Mouse (Mus musculus) ES-E14 (cell line): ENCODE measurements around the gene Hdac11. TPM values are rescaled to one million over a fixed set of nuclear protein-coding genes. Genes with fewer than 3 reads are reported as not detected.
"Not testable (repeated sequence)": the region's sequence is repeated elsewhere in the genome, so short reads cannot be mapped to it uniquely, and the experiment has no call there.

Experiments used
- DNase-seq: peaks from one replicate; pipeline ENCODE4 v3.0.0-alpha.2; 2013; ENCODE audit warnings: low read depth, low spot score
- H3K27ac ChIP-seq: 2 replicates; pipeline ENCODE4 v1.5.1; 2012; ENCODE audit warnings: low read depth, mild to moderate bottlenecking, low read length, moderate library complexity, mixed read lengths; ENCODE audit not compliant: poor library complexity, insufficient read depth, severe bottlenecking
- H3K36me3 ChIP-seq: 2 replicates; pipeline ENCODE4 v1.6.1; 2012; ENCODE audit warnings: mild to moderate bottlenecking, low read length, moderate library complexity, mixed read lengths; ENCODE audit not compliant: control insufficient read depth, poor library complexity, insufficient read depth, severe bottlenecking
- H3K4me1 ChIP-seq, 2 experiments: fragments of 150-350 bp in 1 of 2; sonication (generic) in 1 of 2; 2 replicates each; pipeline ENCODE4 v1.6.1; 2012; ENCODE audit warnings: low read length in 2 of 2, mild to moderate bottlenecking in 1 of 2, mixed read lengths in 1 of 2; ENCODE audit not compliant: control insufficient read depth in 2 of 2, insufficient read depth in 2 of 2, poor library complexity in 1 of 2
- H3K4me3 ChIP-seq, 2 experiments: fragments of 150-350 bp in 1 of 2; sonication (generic) in 1 of 2; 2 replicates each; pipeline ENCODE4 v1.5.1; 2012; ENCODE audit warnings: low read length in 2 of 2, low read depth in 1 of 2, mild to moderate bottlenecking in 1 of 2, mixed read lengths in 1 of 2; ENCODE audit not compliant: insufficient read depth in 1 of 2, poor library complexity in 1 of 2, severe bottlenecking in 1 of 2
- H3K9ac ChIP-seq: 2 replicates; pipeline ENCODE4 v1.6.1; 2012; ENCODE audit warnings: low read depth, mild to moderate bottlenecking, low read length, mixed read lengths; ENCODE audit not compliant: poor library complexity, insufficient read depth, severe bottlenecking
- H3K9me3 ChIP-seq: fragments of 150-350 bp; sonication (generic); 2 replicates; pipeline ENCODE4 v1.6.1; 2012; ENCODE audit warnings: low read depth, mild to moderate bottlenecking, low read length; ENCODE audit not compliant: control insufficient read depth, insufficient read depth
- CHD2 ChIP-seq: IDR thresholded peaks from 2 replicates; pipeline ENCODE4 v1.6.1; 2014; ENCODE audit warnings: mild to moderate bottlenecking, low read depth, low read length, inconsistent platforms
- HCFC1 ChIP-seq: IDR thresholded peaks from 2 replicates; pipeline ENCODE4 v1.6.1; 2012; ENCODE audit warnings: low read length, inconsistent platforms, borderline replicate concordance; ENCODE audit not compliant: insufficient read depth
- MAFK ChIP-seq: IDR thresholded peaks from 2 replicates; pipeline ENCODE4 v1.6.1; 2014; ENCODE audit warnings: mild to moderate bottlenecking, low read depth, low read length, inconsistent platforms; ENCODE audit not compliant: insufficient read depth
- ZC3H11A ChIP-seq: IDR thresholded peaks from 2 replicates; pipeline ENCODE4 v1.6.1; 2012; ENCODE audit warnings: low read depth, mild to moderate bottlenecking, inconsistent platforms, low read length, borderline replicate concordance
- ZNF384 ChIP-seq: IDR thresholded peaks from 2 replicates; pipeline ENCODE4 v1.6.1; 2012; ENCODE audit warnings: low read depth, low read length, inconsistent platforms
- in situ Hi-C, 2 experiments: fragments of 600-800 bp; cut with MboI; formaldehyde crosslinking; loops; one replicate each; pipeline ENCODE4 v1.15.1; 2025; ENCODE audit warnings: low sequenced_read_pairs in 2 of 2, inconsistent platforms in 1 of 2; ENCODE audit not compliant: unreplicated experiment in 2 of 2
- total RNA-seq: library from RNA; depleted of rRNA; stranded (reverse); fragments of 300-350 nt; gene quantifications from 2 replicates; pipeline ENCODE4 v1.2.3, GENCODE M21; 2012

Gene Hdac11
- total RNA-seq, 1 experiment = 2.6 TPM

DNA sequence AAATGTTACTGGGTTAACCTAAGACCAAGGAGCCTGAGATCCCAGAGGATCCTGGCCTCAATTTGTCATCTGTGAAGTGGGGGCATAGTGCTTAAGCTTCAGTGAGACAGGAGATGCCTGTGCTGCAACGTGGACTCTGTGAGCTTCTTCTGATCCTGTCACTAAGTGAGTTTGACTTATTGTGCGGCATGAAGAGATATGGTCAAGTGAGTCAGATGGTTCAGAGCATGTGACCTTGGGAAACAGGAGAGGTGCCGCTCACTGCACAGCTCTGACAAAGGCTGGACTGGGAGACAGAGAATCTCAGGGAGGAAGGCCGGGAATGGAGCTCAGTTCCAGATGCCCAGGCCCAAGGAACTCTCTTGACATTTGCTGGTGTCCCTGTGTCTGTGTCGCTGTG lies 49.3 kb downstream of the Hdac11 start:
- Histone ChIP-seq H3K4me3 (no peak overlapping the region), H3K4me1 (peaks cover 0 to 5% of the 10 kb centered on the region in 2 experiments; a peak in 1 of 4 replicates), H3K9ac (no peak overlapping the region), H3K9me3 (no peaks in the 10 kb centered on the region), H3K27ac (no peak overlapping the region), H3K36me3 (no peaks in the 10 kb centered on the region)
- DNase-seq = no peak
- TF ChIP-seq MAFK = no peak
- TF ChIP-seq ZNF384 = no peak
- TF ChIP-seq CHD2 = no peak
- TF ChIP-seq ZC3H11A = no peak
- TF ChIP-seq HCFC1 = no peak
- in situ Hi-C loops = no loop called here

- peaks cover 0 to 5% of the 10 kb centered on the region in 2 experiments; a peak in 1 of 4 replicates for H3K4me1 ChIP-seq
- in situ Hi-C loops = no loop called here
- H3K9ac ChIP-seq = no peak overlapping the region
- no peak for DNase-seq
- H3K36me3 ChIP-seq = no peaks in the 10 kb centered on the region
- H3K9me3 ChIP-seq = no peaks in the 10 kb centered on the region
- no peak overlapping the region for H3K4me3 ChIP-seq
- no peak for TF ChIP-seq HCFC1
- TF ChIP-seq CHD2 = no peak
- no peak for TF ChIP-seq ZNF384
- TF ChIP-seq ZC3H11A = no peak
- no peak for TF ChIP-seq MAFK
- no peak overlapping the region for H3K27ac ChIP-seq
Measured at GRCm38 (mm10) chr6:91207491-91207890, 51.0 kb downstream of the Hdac11 start.

- Histone ChIP-seq H3K9ac (no peak overlapping the region), H3K27ac (no peak overlapping the region), H3K4me1 (peaks cover 0 to 5% of the 10 kb centered on the region in 2 experiments; a peak in 1 of 4 replicates), H3K4me3 (no peak overlapping the region), H3K9me3 (no peaks in the 10 kb centered on the region), H3K36me3 (no peaks in the 10 kb centered on the region)
- no peak for TF ChIP-seq ZNF384
- TF ChIP-seq CHD2 = no peak
- TF ChIP-seq ZC3H11A = no peak
- TF ChIP-seq MAFK = no peak
- TF ChIP-seq HCFC1 = no peak
- DNase-seq = no peak
- in situ Hi-C loops = no loop called here
Measured at GRCm38 (mm10) chr6:91209780-91210179, 53.3 kb downstream of the Hdac11 start.

DNA sequence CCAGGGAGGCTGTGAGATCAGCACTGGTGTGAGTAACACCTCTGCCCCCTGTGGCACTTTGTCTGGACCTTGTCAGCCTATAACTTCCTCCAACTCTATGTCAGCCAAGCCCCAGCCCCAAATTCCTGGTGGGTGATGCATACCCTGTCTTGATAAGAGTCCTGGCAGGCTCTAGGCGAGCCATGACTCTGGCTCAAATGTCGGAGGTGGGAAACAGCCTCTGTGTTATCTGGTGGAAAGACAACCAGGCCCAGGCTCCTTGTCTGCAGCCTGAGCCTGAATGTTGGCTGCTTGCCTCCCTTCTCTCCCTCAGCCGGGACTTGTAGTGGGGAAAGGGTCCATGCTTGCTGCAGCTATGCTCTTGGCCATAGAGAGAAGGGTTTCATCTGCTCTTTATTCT lies 54.4 kb downstream of the Hdac11 start:
- Histone ChIP-seq H3K9me3 (no peaks in the 10 kb centered on the region), H3K4me1 (peaks cover 0 to 5% of the 10 kb centered on the region in 2 experiments; a peak in 1 of 4 replicates), H3K36me3 (no peaks in the 10 kb centered on the region), H3K4me3 (no peak overlapping the region), H3K9ac (no peak overlapping the region), H3K27ac (no peak overlapping the region)
- TF ChIP-seq HCFC1 = no peak
- TF ChIP-seq ZC3H11A = no peak
- in situ Hi-C loops = no loop called here
- DNase-seq = no peak

DNA sequence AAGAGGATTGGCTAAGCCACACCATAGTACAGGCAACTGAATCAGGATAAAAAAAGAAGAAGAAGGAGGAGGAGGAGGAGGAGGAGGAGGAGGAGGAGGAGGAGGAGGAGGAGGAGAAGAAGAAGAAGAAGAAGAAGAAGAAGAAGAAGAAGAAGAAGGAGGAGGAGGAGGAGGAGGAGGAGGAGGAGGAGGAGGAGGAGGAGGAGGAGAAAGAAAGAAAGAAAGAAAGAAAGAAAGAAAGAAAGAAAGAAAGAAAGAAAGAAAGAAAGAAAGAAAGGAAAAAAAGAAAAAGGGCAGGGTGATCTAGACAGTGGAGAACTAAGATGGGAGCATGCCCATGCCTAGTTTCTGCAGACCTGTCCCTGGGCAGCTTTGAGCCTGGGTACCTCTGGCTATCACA lies 55.7 kb downstream of the Hdac11 start, which contains the start of gene Fbln2:
TSS of gene Fbln2 (plus strand) at position 301 of the 400 bp plus-strand sequence.
- H3K4me1 ChIP-seq, H3K36me3 ChIP-seq, DNase-seq, H3K9me3 ChIP-seq, H3K27ac ChIP-seq, in situ Hi-C loops: not testable (repeated sequence)
- Histone ChIP-seq H3K9ac (peak within 1 kb of the TSS; percentile 18), H3K4me3 (peak within 1 kb of the TSS; percentile 23 to 39)
